Mouse (Mus musculus): ENCODE data around the gene Atp6v1e2. TPM values are rescaled to one million over a fixed set of nuclear protein-coding genes. Genes with fewer than 3 reads are reported as not detected.

Atp6v1e2 gene
- total and polyA plus RNA-seq, 3 experiments = not detected

DNA sequence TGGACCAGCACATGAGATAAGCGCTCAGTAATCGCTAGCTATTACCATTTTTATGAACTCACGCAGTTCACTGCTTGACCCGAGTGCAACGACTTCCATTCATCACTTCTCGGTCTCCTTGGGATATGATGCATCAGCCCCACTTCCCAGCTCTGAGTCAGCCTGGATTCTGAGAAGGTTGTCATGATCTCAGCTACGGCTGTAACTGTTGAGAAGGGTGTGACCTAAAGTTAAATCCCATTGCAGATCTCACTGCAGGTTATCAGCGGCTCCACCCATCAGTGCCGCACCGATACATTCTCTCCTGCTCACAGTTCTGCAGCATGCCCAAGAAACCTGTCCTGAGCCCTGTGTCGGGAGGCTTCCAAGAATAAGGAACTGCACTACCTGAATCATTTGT is 28.0 kb downstream of the Atp6v1e2 start:
- no peak overlapping the region for H3K4me2 ChIP-seq (ENCODE audit: insufficient read depth, low read depth, poor library complexity, severe bottlenecking)
- dilution Hi-C loops (cut with MboI; ENCODE audit: extremely low pct_ligation_motif_present, extremely low pct_unique_long_range_greater_than_20kb, low sequenced_read_pairs) = no loop called here
- H3K36me3 ChIP-seq (replicated peaks in 1 of 2; ENCODE audit: control insufficient read depth in 1 of 2, insufficient read depth in 1 of 2, low read length in 1 of 2) = no peaks in the 10 kb centered on the region
- in situ Hi-C loops (cut with MboI; ENCODE audit: low pct_ligation_motif_present, low pct_unique_long_range_greater_than_20kb, low sequenced_read_pairs) = loop anchor here (5.0 to 25.0 kb wide), 3 partner anchors 123 to 643 kb away; no protein-coding TSS in a partner anchor
- no peak for DNase-seq (ENCODE audit: extremely low read depth)
- peaks cover 4% of the 10 kb centered on the region for H3K9me3 ChIP-seq (replicated peaks; ENCODE audit: low read length)
- H3K27me3 ChIP-seq (replicated peaks) = no peaks in the 10 kb centered on the region
- no peak for TF ChIP-seq PAX5 (IDR thresholded peaks at IDR 0.05; ENCODE audit: low read length)
- no peak for TF ChIP-seq CTCF (conservative IDR thresholded peaks at IDR 0.05 in 1 of 2, IDR thresholded peaks at IDR 0.05 in 1 of 2; ENCODE audit: low read depth in 2 of 2, low read length in 2 of 2)
- TF ChIP-seq ELF1 (IDR thresholded peaks at IDR 0.05; ENCODE audit: low read depth, low read length) = no peak
- TF ChIP-seq USF1 (IDR thresholded peaks at IDR 0.05; ENCODE audit: low read depth, low read length) = no peak
- no peak for TF ChIP-seq SMC3 (IDR thresholded peaks at IDR 0.05; ENCODE audit: low read depth, low read length)
- TF ChIP-seq NELFE (IDR thresholded peaks at IDR 0.05; ENCODE audit: low read depth, low read length) = no peak
- TF ChIP-seq JUN (IDR thresholded peaks at IDR 0.05; ENCODE audit: insufficient read depth, low read depth, low read length) = no peak
- no peak for TF ChIP-seq BHLHE40 (IDR thresholded peaks at IDR 0.05; ENCODE audit: low read depth, low read length)
- TF ChIP-seq SIN3A (IDR thresholded peaks at IDR 0.05; ENCODE audit: low read length) = no peak
- TF ChIP-seq ZNF384 (IDR thresholded peaks at IDR 0.05; ENCODE audit: low read depth, low read length) = no peak
- no peak for TF ChIP-seq MAX (IDR thresholded peaks at IDR 0.05; ENCODE audit: low read length)
- no peak for TF ChIP-seq POLR2A (IDR thresholded peaks at IDR 0.05; ENCODE audit: low read depth, low read length)
- no peak for TF ChIP-seq TBP (conservative IDR thresholded peaks at IDR 0.05; ENCODE audit: low read depth, low read length)
- no peak for TF ChIP-seq RCOR1 (conservative IDR thresholded peaks at IDR 0.05; ENCODE audit: low read depth, low read length)
- no peak for TF ChIP-seq ZC3H11A (IDR thresholded peaks at IDR 0.05; ENCODE audit: low read depth, low read length)
- H3K4me3 ChIP-seq (replicated peaks in 1 of 3; ENCODE audit: low read depth in 2 of 3, low read length in 2 of 3, poor library complexity in 1 of 3) = no peak overlapping the region
- no peaks in the 10 kb centered on the region for H3K79me2 ChIP-seq (replicated peaks; ENCODE audit: control insufficient read depth, extremely low read depth, insufficient read depth, poor library complexity, severe bottlenecking)
- H3K9ac ChIP-seq (ENCODE audit: insufficient read depth, low read depth) = no peak overlapping the region
- H3K4me1 ChIP-seq (ENCODE audit: control insufficient read depth in 1 of 2, insufficient read depth in 2 of 2) = 0 out of 4 replicates have a peak, but pooled peaks cover 0 to 3% of the 10 kb centered on the region in 2 experiments
- H3K27ac ChIP-seq (ENCODE audit: insufficient read depth, low read depth) = no peak overlapping the region

- Histone ChIP-seq H3K27ac (ENCODE audit: insufficient read depth, low read depth) (no peak overlapping the region), H3K4me3 (replicated peaks in 1 of 3; ENCODE audit: low read depth in 2 of 3, low read length in 2 of 3, poor library complexity in 1 of 3) (no peak overlapping the region), H3K27me3 (replicated peaks) (no peaks in the 10 kb centered on the region), H3K9me3 (replicated peaks; ENCODE audit: low read length) (peaks cover 4% of the 10 kb centered on the region), H3K79me2 (replicated peaks; ENCODE audit: control insufficient read depth, extremely low read depth, insufficient read depth, poor library complexity, severe bottlenecking) (no peaks in the 10 kb centered on the region), H3K36me3 (replicated peaks in 1 of 2; ENCODE audit: control insufficient read depth in 1 of 2, insufficient read depth in 1 of 2, low read length in 1 of 2) (no peaks in the 10 kb centered on the region), H3K4me1 (ENCODE audit: control insufficient read depth in 1 of 2, insufficient read depth in 2 of 2) (0 out of 4 replicates have a peak, but pooled peaks cover 0 to 3% of the 10 kb centered on the region in 2 experiments), H3K4me2 (ENCODE audit: insufficient read depth, low read depth, poor library complexity, severe bottlenecking) (no peak overlapping the region), H3K9ac (ENCODE audit: insufficient read depth, low read depth) (no peak overlapping the region)
- DNase-seq (ENCODE audit: extremely low read depth) = peak; percentile 39
- no peak for TF ChIP-seq JUN (IDR thresholded peaks at IDR 0.05; ENCODE audit: insufficient read depth, low read depth, low read length)
- TF ChIP-seq MYC (IDR thresholded peaks at IDR 0.05; ENCODE audit: low read depth, low read length) = peak; percentile 54; the same call in 1 of the 2 replicates
- TF ChIP-seq ZC3H11A (IDR thresholded peaks at IDR 0.05; ENCODE audit: low read depth, low read length) = peak; percentile 72
- no peak for TF ChIP-seq ZMIZ1 (IDR thresholded peaks at IDR 0.05; ENCODE audit: low read depth, low read length)
- no peak for TF ChIP-seq GABPA (IDR thresholded peaks at IDR 0.05; ENCODE audit: insufficient replicate concordance, low read depth, low read length)
- TF ChIP-seq TBP (conservative IDR thresholded peaks at IDR 0.05; ENCODE audit: low read depth, low read length) = no peak
- TF ChIP-seq SMC3 (IDR thresholded peaks at IDR 0.05; ENCODE audit: low read depth, low read length) = peak; percentile 80
- TF ChIP-seq NELFE (IDR thresholded peaks at IDR 0.05; ENCODE audit: low read depth, low read length) = no peak
- TF ChIP-seq CTCF (conservative IDR thresholded peaks at IDR 0.05 in 1 of 2, IDR thresholded peaks at IDR 0.05 in 1 of 2; ENCODE audit: low read depth in 2 of 2, low read length in 2 of 2) = peak; percentile 36 to 78; a peak in 3 of 4 replicates
- peak; percentile 79 for TF ChIP-seq RAD21 (IDR thresholded peaks at IDR 0.05; ENCODE audit: low read depth, low read length)
- in situ Hi-C loops (cut with MboI; ENCODE audit: low pct_ligation_motif_present, low pct_unique_long_range_greater_than_20kb, low sequenced_read_pairs) (loop anchor here (5.0 to 25.0 kb wide), 3 partner anchors 124 to 644 kb away; no protein-coding TSS in a partner anchor), dilution Hi-C loops (cut with MboI; ENCODE audit: extremely low pct_ligation_motif_present, extremely low pct_unique_long_range_greater_than_20kb, low sequenced_read_pairs) (no loop called here)
Measured at GRCm38 (mm10) chr17:86918786-86919185, 28.9 kb downstream of the Atp6v1e2 start.
